Mouse (Mus musculus): Measurements from ENCODE around the gene 2900011O08Rik. TPM values are rescaled to one million over a fixed set of nuclear protein-coding genes. Genes with fewer than 3 reads are reported as not detected.
"Not testable (repeated sequence)": the region's sequence is repeated elsewhere in the genome, so short reads cannot be mapped to it uniquely, and the experiment has no call there.

Gene 2900011O08Rik
- polyA plus RNA-seq, 1 experiment, result 0.38 TPM

DNA sequence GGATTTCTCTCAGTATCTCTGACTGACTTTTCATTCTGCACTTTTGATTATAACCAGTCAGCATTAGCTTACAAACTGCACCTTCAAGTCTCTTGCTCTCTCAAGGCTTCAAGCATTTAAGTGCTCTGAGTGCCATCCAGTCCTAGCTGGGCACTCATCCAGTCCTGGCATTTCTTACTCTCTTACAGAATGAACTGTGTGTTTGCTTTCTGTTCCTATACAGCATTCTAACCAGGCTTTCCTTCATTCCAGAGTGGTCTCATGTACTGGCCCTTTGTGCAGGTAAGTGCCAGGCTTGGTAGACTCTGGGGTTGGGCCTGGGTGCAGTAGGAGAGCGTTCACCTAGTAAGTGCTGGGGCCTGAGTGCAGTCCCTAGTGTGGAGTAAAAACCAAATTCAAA is 40.1 kb upstream of the 2900011O08Rik start:
- H3K36me3 ChIP-seq (ENCODE audit: control insufficient read depth, insufficient read depth, low read length), result no peaks in the 10 kb centered on the region
- no peak overlapping the region for H3K4me3 ChIP-seq (ENCODE audit: control insufficient read depth, insufficient read depth, low read length)
- H3K4me1 ChIP-seq (replicated peaks; ENCODE audit: control insufficient read depth, insufficient read depth, low read length), result no peaks in the 10 kb centered on the region
- H3K27me3 ChIP-seq (ENCODE audit: control insufficient read depth, insufficient read depth, low read length), result no peaks in the 10 kb centered on the region
- DNase-seq, result no peak
- TF ChIP-seq POLR2A (IDR thresholded peaks at IDR 0.05; ENCODE audit: control insufficient read depth, extremely low read depth, insufficient read depth, low read length, poor library complexity) (no peak), CTCF (IDR thresholded peaks at IDR 0.05; ENCODE audit: borderline replicate concordance, control insufficient read depth, extremely low read depth, insufficient read depth, low read length, poor library complexity) (no peak)
- H3K27ac ChIP-seq (ENCODE audit: control insufficient read depth, insufficient read depth, low read length), result no peak overlapping the region
- WGBS, result 97% methylated on average over 1 of the region's 1 CpGs

DNA sequence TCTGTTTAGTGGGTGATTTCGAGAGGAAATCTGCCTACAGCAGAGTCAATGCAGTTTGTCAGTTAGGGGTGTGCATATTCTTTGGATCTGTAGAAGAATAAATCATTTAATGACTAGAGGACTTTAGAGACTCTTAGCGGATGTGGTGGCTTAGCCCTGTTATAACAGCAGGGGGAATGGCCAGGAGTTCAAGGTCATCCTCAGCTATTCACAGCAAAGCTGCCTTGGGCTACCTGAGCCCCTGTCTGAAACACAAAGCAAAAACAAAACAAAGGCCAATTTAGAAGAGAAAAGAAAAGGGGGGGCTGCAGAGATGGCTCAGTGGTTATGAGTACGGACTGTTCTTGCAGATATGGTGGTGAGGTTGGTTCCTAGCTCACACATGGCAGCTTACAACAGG is 35.2 kb upstream of the 2900011O08Rik start:
- TF ChIP-seq POLR2A (IDR thresholded peaks at IDR 0.05; ENCODE audit: control insufficient read depth, extremely low read depth, insufficient read depth, low read length, poor library complexity), result no peak
- no peak for TF ChIP-seq CTCF (IDR thresholded peaks at IDR 0.05; ENCODE audit: borderline replicate concordance, control insufficient read depth, extremely low read depth, insufficient read depth, low read length, poor library complexity)
- H3K27ac ChIP-seq (ENCODE audit: control insufficient read depth, insufficient read depth, low read length), result no peak overlapping the region
- WGBS, result 90% methylated on average over 3 of the region's 3 CpGs
- no peak overlapping the region for H3K4me3 ChIP-seq (ENCODE audit: control insufficient read depth, insufficient read depth, low read length)
- H3K4me1 ChIP-seq (replicated peaks; ENCODE audit: control insufficient read depth, insufficient read depth, low read length), result no peaks in the 10 kb centered on the region
- DNase-seq, result no peak
- no peaks in the 10 kb centered on the region for H3K27me3 ChIP-seq (ENCODE audit: control insufficient read depth, insufficient read depth, low read length)
- no peaks in the 10 kb centered on the region for H3K36me3 ChIP-seq (ENCODE audit: control insufficient read depth, insufficient read depth, low read length)

DNA sequence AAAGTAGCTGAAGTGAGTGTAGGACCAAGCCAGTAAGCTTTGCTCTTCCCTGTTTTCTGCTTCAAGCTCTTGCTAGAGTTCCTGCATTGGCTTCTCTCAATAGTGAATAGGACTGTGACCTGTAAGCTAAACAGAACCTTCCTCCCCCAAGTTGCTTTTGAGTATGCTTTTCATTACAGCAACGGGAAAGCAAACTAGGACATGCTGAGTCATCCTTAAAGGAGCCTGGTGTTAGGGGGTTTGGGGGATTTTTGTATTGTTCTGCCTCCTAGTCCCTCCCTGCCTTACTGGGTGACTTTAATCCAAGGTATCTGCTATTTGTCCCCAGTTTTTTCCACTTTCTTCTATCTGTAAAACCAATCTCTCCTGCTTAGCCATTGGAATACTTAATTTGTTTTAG is 24.4 kb upstream of the 2900011O08Rik start:
- Histone ChIP-seq H3K4me1 (replicated peaks; ENCODE audit: control insufficient read depth, insufficient read depth, low read length) (no peaks in the 10 kb centered on the region), H3K27me3 (ENCODE audit: control insufficient read depth, insufficient read depth, low read length) (no peaks in the 10 kb centered on the region), H3K4me3 (ENCODE audit: control insufficient read depth, insufficient read depth, low read length) (no peak overlapping the region), H3K27ac (ENCODE audit: control insufficient read depth, insufficient read depth, low read length) (no peak overlapping the region), H3K36me3 (ENCODE audit: control insufficient read depth, insufficient read depth, low read length) (no peaks in the 10 kb centered on the region)
- TF ChIP-seq POLR2A (IDR thresholded peaks at IDR 0.05; ENCODE audit: control insufficient read depth, extremely low read depth, insufficient read depth, low read length, poor library complexity), result no peak
- TF ChIP-seq CTCF (IDR thresholded peaks at IDR 0.05; ENCODE audit: borderline replicate concordance, control insufficient read depth, extremely low read depth, insufficient read depth, low read length, poor library complexity), result no peak
- 20% methylated on average over 1 of the region's 1 CpGs for WGBS
- DNase-seq, result no peak

GRCm38 (mm10) chr16:13969096-13969495 is 17.3 kb upstream of the 2900011O08Rik start:
- no peak overlapping the region for H3K4me3 ChIP-seq (ENCODE audit: control insufficient read depth, insufficient read depth, low read length)
- no peak overlapping the region for H3K27ac ChIP-seq (ENCODE audit: control insufficient read depth, insufficient read depth, low read length)
- no peaks in the 10 kb centered on the region for H3K36me3 ChIP-seq (ENCODE audit: control insufficient read depth, insufficient read depth, low read length)
- TF ChIP-seq CTCF (IDR thresholded peaks at IDR 0.05; ENCODE audit: borderline replicate concordance, control insufficient read depth, extremely low read depth, insufficient read depth, low read length, poor library complexity), result no peak
- no peak for TF ChIP-seq POLR2A (IDR thresholded peaks at IDR 0.05; ENCODE audit: control insufficient read depth, extremely low read depth, insufficient read depth, low read length, poor library complexity)
- no peaks in the 10 kb centered on the region for H3K27me3 ChIP-seq (ENCODE audit: control insufficient read depth, insufficient read depth, low read length)
- DNase-seq, result no peak
- WGBS, result 89% methylated on average over 1 of the region's 1 CpGs
- H3K4me1 ChIP-seq (replicated peaks; ENCODE audit: control insufficient read depth, insufficient read depth, low read length), result no peaks in the 10 kb centered on the region

- no peak for DNase-seq
- Histone ChIP-seq H3K4me1 (replicated peaks; ENCODE audit: control insufficient read depth, insufficient read depth, low read length) (no peaks in the 10 kb centered on the region), H3K27ac (ENCODE audit: control insufficient read depth, insufficient read depth, low read length) (no peak overlapping the region), H3K27me3 (ENCODE audit: control insufficient read depth, insufficient read depth, low read length) (no peaks in the 10 kb centered on the region), H3K36me3 (ENCODE audit: control insufficient read depth, insufficient read depth, low read length) (no peaks in the 10 kb centered on the region), H3K4me3 (ENCODE audit: control insufficient read depth, insufficient read depth, low read length) (no peak overlapping the region)
- 94% methylated on average over 8 of the region's 8 CpGs for WGBS
- TF ChIP-seq CTCF (IDR thresholded peaks at IDR 0.05; ENCODE audit: borderline replicate concordance, control insufficient read depth, extremely low read depth, insufficient read depth, low read length, poor library complexity), result no peak
- TF ChIP-seq POLR2A (IDR thresholded peaks at IDR 0.05; ENCODE audit: control insufficient read depth, extremely low read depth, insufficient read depth, low read length, poor library complexity), result no peak
These were observed 14.4 kb upstream of the 2900011O08Rik start for GRCm38 (mm10) chr16:13972051-13972450.

DNA sequence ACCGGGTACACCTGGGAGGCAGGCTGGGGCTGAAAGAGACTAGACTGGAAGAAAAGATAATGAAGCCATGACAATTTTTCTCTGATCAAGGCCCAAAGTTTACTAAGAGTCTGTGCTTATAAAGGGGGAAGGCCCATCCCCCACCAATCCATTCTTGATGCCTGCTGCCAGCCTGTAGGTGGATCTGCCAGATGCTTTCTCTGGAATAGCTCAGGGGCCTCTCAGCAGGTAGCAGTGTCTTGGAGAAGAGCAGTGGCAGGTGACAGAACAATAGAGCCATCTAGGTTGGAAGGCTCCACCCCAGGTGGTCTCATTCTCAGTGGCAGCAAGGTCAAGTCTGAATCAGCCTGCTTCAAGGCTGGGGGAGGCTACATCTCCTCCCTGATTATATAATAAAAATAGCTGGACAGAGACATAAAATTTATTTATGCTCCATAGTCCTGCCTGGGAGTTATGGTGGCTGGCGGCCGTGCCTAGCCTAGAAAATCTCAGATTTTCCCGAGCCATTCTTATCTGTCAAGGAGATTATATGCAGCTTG is 10.0 kb upstream of the 2900011O08Rik start:
- 94% methylated on average over 4 of the region's 4 CpGs for WGBS
- H3K27me3 ChIP-seq (ENCODE audit: control insufficient read depth, insufficient read depth, low read length); H3K36me3 ChIP-seq (ENCODE audit: control insufficient read depth, insufficient read depth, low read length); DNase-seq; H3K4me1 ChIP-seq (replicated peaks; ENCODE audit: control insufficient read depth, insufficient read depth, low read length); H3K27ac ChIP-seq (ENCODE audit: control insufficient read depth, insufficient read depth, low read length); H3K4me3 ChIP-seq (ENCODE audit: control insufficient read depth, insufficient read depth, low read length): not testable (repeated sequence)

DNA sequence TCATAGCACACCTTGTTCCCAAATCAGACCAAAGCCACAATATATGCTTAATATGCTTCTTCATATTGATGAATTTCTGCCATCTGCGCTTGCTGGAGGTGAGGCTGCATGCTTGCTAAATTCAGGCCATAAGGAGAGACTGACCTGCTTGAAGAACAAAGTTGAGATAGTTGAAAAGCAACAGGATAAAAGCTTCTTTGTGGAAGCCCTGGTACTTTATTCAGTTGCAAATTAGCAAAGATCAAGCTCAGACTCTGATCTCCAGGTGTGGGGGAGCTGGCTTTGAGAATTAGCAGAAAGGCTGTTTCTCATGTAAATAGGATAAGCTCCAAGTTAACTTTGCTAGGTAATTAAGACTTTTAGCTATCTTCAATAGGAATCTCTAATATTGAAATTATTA is 9.4 kb upstream of the 2900011O08Rik start:
- WGBS, result 96% methylated on average over 1 of the region's 1 CpGs
- not testable (repeated sequence) for H3K4me1 ChIP-seq (replicated peaks; ENCODE audit: control insufficient read depth, insufficient read depth, low read length); H3K4me3 ChIP-seq (ENCODE audit: control insufficient read depth, insufficient read depth, low read length); H3K36me3 ChIP-seq (ENCODE audit: control insufficient read depth, insufficient read depth, low read length); H3K27ac ChIP-seq (ENCODE audit: control insufficient read depth, insufficient read depth, low read length); H3K27me3 ChIP-seq (ENCODE audit: control insufficient read depth, insufficient read depth, low read length); DNase-seq

GRCm38 (mm10) chr16:13981726-13982125 is 4.7 kb upstream of the 2900011O08Rik start:
- H3K27me3 ChIP-seq (ENCODE audit: control insufficient read depth, insufficient read depth, low read length); H3K4me3 ChIP-seq (ENCODE audit: control insufficient read depth, insufficient read depth, low read length); H3K4me1 ChIP-seq (replicated peaks; ENCODE audit: control insufficient read depth, insufficient read depth, low read length); H3K27ac ChIP-seq (ENCODE audit: control insufficient read depth, insufficient read depth, low read length); DNase-seq; H3K36me3 ChIP-seq (ENCODE audit: control insufficient read depth, insufficient read depth, low read length): not testable (repeated sequence)
- WGBS, result 96% methylated on average over 3 of the region's 3 CpGs
